Mouse (Mus musculus): ENCODE results near the gene Tm2d1. TPM values are rescaled to one million over a fixed set of nuclear protein-coding genes. Genes with fewer than 3 reads are reported as not detected.

The Tm2d1 gene
- polyA plus RNA-seq, 1 experiment, result 4.0 TPM

- H3K36me3 ChIP-seq (ENCODE audit: control insufficient read depth, insufficient read depth, low read length), result peaks cover 14% of the 10 kb centered on the region
- no peaks in the 10 kb centered on the region for H3K27me3 ChIP-seq (ENCODE audit: control insufficient read depth, insufficient read depth, low read length)
- H3K27ac ChIP-seq (ENCODE audit: insufficient read depth, low read length), result no peak overlapping the region
- TF ChIP-seq POLR2A (IDR thresholded peaks at IDR 0.05; ENCODE audit: low read depth, low read length), result no peak
- TF ChIP-seq CTCF (IDR thresholded peaks at IDR 0.05; ENCODE audit: extremely low read depth, insufficient read depth, insufficient read length, insufficient replicate concordance), result no peak
- H3K4me1 ChIP-seq (ENCODE audit: control insufficient read depth, insufficient read depth, insufficient read length), result no peaks in the 10 kb centered on the region
- WGBS, result 98% methylated on average over 9 of the region's 9 CpGs
- DNase-seq (ENCODE audit: low read depth in 1 of 2, low spot score in 2 of 2), result no peak
- H3K4me3 ChIP-seq (ENCODE audit: extremely low read depth, insufficient read depth, insufficient read length), result no peak overlapping the region
These were observed 24.9 kb downstream of the Tm2d1 start for GRCm38 (mm10) chr4:98358034-98358809.

DNA sequence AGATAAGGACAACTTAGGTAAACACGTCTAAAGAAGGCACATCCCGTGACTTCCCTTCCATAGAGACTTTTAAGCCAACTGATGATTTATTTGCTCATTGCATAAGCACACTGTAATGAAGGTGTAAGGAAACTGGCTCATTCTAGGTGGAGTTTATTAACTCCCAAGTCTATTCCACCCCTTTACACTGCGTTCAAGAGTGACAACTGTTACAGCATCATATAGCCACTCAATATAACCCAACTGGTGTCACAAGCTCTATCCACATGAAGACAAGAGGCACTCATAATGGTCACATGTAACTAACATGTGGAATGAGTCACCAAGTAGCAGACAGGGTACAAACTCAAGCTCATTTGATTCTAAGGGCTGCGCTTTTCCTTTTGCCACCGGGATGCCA is 34.5 kb downstream of the Tm2d1 start:
- no peak for DNase-seq (ENCODE audit: low read depth in 1 of 2, low spot score in 2 of 2)
- WGBS, result 75% methylated on average over 5 of the region's 5 CpGs
- no peak overlapping the region for H3K4me3 ChIP-seq (ENCODE audit: extremely low read depth, insufficient read depth, insufficient read length)
- no peak overlapping the region for H3K27ac ChIP-seq (ENCODE audit: insufficient read depth, low read length)
- H3K36me3 ChIP-seq (ENCODE audit: control insufficient read depth, insufficient read depth, low read length), result no peaks in the 10 kb centered on the region
- no peak for TF ChIP-seq POLR2A (IDR thresholded peaks at IDR 0.05; ENCODE audit: low read depth, low read length)
- no peak for TF ChIP-seq CTCF (IDR thresholded peaks at IDR 0.05; ENCODE audit: extremely low read depth, insufficient read depth, insufficient read length, insufficient replicate concordance)
- H3K4me1 ChIP-seq (ENCODE audit: control insufficient read depth, insufficient read depth, insufficient read length), result no peaks in the 10 kb centered on the region
- no peaks in the 10 kb centered on the region for H3K27me3 ChIP-seq (ENCODE audit: control insufficient read depth, insufficient read depth, low read length)

DNA sequence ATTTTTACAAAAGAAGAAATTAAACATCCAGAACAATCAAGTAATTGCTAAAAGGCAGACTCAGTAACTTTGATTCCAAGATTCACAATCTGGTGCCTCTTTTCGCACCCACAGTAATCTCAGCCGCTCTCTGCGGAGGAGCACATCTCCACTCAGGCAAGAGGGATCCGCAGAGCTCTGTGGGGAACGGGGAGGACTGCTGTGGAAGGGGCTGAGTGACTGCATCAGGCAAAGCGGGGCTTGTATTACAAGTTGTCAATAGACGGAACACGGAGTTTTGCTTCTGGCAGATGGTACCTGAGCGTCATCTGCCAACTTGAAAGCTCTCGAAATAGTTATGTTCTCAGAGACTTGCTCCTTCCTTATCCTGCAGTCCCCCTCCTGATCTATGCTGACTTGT is 37.3 kb downstream of the Tm2d1 start:
- Histone ChIP-seq H3K27me3 (ENCODE audit: control insufficient read depth, insufficient read depth, low read length) (no peaks in the 10 kb centered on the region), H3K4me3 (ENCODE audit: extremely low read depth, insufficient read depth, insufficient read length) (no peak overlapping the region), H3K4me1 (ENCODE audit: control insufficient read depth, insufficient read depth, insufficient read length) (no peaks in the 10 kb centered on the region), H3K27ac (ENCODE audit: insufficient read depth, low read length) (no peak overlapping the region), H3K36me3 (ENCODE audit: control insufficient read depth, insufficient read depth, low read length) (no peaks in the 10 kb centered on the region)
- no peak for DNase-seq (ENCODE audit: low read depth in 1 of 2, low spot score in 2 of 2)
- TF ChIP-seq POLR2A (IDR thresholded peaks at IDR 0.05; ENCODE audit: low read depth, low read length), result no peak
- TF ChIP-seq CTCF (IDR thresholded peaks at IDR 0.05; ENCODE audit: extremely low read depth, insufficient read depth, insufficient read length, insufficient replicate concordance), result no peak
- WGBS, result 91% methylated on average over 10 of the region's 10 CpGs

DNA sequence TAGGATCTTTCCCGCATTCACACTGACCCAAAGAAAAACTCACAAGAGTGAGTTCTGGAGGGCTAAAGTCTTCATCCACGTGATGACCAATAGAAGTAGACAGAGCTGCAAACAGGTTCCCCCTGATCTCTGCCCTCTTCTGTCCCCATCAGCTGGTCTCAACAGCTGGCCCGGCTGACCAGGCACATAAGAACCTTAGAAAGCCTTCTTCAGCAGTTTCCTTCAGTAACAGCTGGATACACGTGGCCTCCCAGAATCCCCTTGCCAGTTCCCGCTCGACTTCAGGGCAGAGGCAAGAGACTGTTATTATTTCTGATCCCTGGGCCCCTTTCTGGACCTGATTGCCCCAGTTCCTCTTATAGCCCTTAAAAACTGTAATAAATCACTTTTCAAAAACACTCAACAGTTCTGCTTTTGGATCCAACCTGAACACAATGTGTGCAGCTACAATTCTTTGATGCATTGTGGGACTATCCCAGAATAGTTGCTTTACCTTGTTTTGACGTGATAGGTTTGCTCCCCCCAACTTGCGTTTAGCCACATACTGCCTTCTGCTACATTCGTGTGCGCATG is 43.0 kb downstream of the Tm2d1 start:
- no peak for DNase-seq (ENCODE audit: low read depth in 1 of 2, low spot score in 2 of 2)
- no peaks in the 10 kb centered on the region for H3K4me1 ChIP-seq (ENCODE audit: control insufficient read depth, insufficient read depth, insufficient read length)
- H3K36me3 ChIP-seq (ENCODE audit: control insufficient read depth, insufficient read depth, low read length), result no peaks in the 10 kb centered on the region
- no peak overlapping the region for H3K4me3 ChIP-seq (ENCODE audit: extremely low read depth, insufficient read depth, insufficient read length)
- WGBS, result 34% methylated on average over 10 of the region's 10 CpGs
- no peaks in the 10 kb centered on the region for H3K27me3 ChIP-seq (ENCODE audit: control insufficient read depth, insufficient read depth, low read length)
- no peak overlapping the region for H3K27ac ChIP-seq (ENCODE audit: insufficient read depth, low read length)
- no peak for TF ChIP-seq CTCF (IDR thresholded peaks at IDR 0.05; ENCODE audit: extremely low read depth, insufficient read depth, insufficient read length, insufficient replicate concordance)
- no peak for TF ChIP-seq POLR2A (IDR thresholded peaks at IDR 0.05; ENCODE audit: low read depth, low read length)

- no peak for DNase-seq (ENCODE audit: low read depth in 1 of 2, low spot score in 2 of 2)
- H3K27ac ChIP-seq (ENCODE audit: insufficient read depth, low read length), result no peak overlapping the region
- H3K4me3 ChIP-seq (ENCODE audit: extremely low read depth, insufficient read depth, insufficient read length), result no peak overlapping the region
- no peaks in the 10 kb centered on the region for H3K36me3 ChIP-seq (ENCODE audit: control insufficient read depth, insufficient read depth, low read length)
- H3K4me1 ChIP-seq (ENCODE audit: control insufficient read depth, insufficient read depth, insufficient read length), result no peaks in the 10 kb centered on the region
- H3K27me3 ChIP-seq (ENCODE audit: control insufficient read depth, insufficient read depth, low read length), result no peaks in the 10 kb centered on the region
- TF ChIP-seq CTCF (IDR thresholded peaks at IDR 0.05; ENCODE audit: extremely low read depth, insufficient read depth, insufficient read length, insufficient replicate concordance), result no peak
- no peak for TF ChIP-seq POLR2A (IDR thresholded peaks at IDR 0.05; ENCODE audit: low read depth, low read length)
- WGBS, result 86% methylated on average over 14 of the region's 14 CpGs
These were observed 44.2 kb downstream of the Tm2d1 start for GRCm38 (mm10) chr4:98338636-98339630.

GRCm38 (mm10) chr4:98337197-98337596 is 45.9 kb downstream of the Tm2d1 start:
- Histone ChIP-seq H3K36me3 (ENCODE audit: control insufficient read depth, insufficient read depth, low read length) (no peaks in the 10 kb centered on the region), H3K4me1 (ENCODE audit: control insufficient read depth, insufficient read depth, insufficient read length) (no peaks in the 10 kb centered on the region), H3K4me3 (ENCODE audit: extremely low read depth, insufficient read depth, insufficient read length) (no peak overlapping the region), H3K27me3 (ENCODE audit: control insufficient read depth, insufficient read depth, low read length) (no peaks in the 10 kb centered on the region), H3K27ac (ENCODE audit: insufficient read depth, low read length) (no peak overlapping the region)
- TF ChIP-seq CTCF (IDR thresholded peaks at IDR 0.05; ENCODE audit: extremely low read depth, insufficient read depth, insufficient read length, insufficient replicate concordance) (no peak), POLR2A (IDR thresholded peaks at IDR 0.05; ENCODE audit: low read depth, low read length) (no peak)
- DNase-seq (ENCODE audit: low read depth in 1 of 2, low spot score in 2 of 2), result no peak
- WGBS, result 80% methylated on average over 5 of the region's 5 CpGs

Data from spleen, adult 2 months (tissue).